Mouse (Mus musculus): Measurements from ENCODE around the gene Tmem43.

DNA sequence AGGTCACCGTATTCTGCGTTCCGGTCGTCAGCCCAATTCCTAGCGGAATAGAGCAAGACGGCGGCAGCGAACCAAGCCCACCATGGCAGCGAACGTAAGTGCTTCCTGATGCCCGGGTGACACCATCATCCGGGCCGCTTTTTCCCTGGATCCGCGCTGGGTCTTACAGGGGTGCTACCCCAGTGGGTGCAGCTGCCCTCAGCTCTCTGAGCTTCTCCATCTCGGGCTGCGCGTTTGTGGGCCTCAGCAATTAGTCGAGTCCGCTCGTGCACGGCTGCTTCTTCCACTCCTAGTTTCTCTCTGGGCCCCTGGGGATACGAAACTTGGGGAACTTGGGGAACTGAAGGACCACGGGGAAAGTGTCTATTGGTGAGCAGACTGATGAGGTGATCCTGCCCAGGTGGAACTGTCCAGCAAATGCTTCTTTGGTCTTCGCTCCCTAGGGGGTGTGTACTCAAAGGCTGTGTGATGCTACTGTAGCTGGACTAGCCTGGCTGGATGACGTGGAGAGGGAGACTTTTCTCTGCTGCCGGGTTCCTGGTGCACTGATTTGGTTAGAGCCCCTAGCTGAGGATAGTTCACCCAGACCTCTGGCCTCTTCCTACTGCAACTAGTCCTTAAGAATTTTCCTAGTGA is 420 bp downstream of the Tmem43 start:
- TF ChIP-seq CTCF (IDR thresholded peaks at IDR 0.05; ENCODE audit: low read depth, low read length) = no peak
- TF ChIP-seq POLR2A (IDR thresholded peaks at IDR 0.05; ENCODE audit: extremely low read depth, insufficient read depth, low read length) = peak; percentile 48; the same call in 1 of the 2 replicates
